Mouse (Mus musculus): ENCODE data around the gene Hmg20a.

DNA sequence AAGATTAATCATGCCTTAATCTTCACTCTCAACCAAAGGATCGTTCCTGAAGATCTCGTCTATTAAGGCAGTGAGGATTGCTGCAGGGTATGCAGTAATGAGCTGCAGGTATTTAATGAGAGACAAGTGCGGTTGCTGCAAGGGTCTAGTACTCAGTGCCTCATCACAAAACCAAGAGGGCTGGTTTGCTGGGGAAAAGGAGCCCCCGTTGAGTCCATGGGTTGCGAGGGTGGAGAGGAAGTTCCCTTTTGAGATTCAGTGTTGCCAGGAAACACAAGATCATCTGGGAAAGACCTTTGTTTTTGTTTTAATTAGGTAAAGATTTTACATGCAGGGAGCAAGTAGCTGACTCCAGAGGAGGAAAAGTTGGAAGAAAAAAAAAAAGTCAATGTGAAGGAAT lies 86.1 kb downstream of the Hmg20a start:
- no peak for TF ChIP-seq CTCF (IDR thresholded peaks at IDR 0.05; ENCODE audit: control insufficient read depth, insufficient read depth, insufficient replicate concordance, low read depth, low read length)
- no peak for TF ChIP-seq POLR2A (IDR thresholded peaks at IDR 0.05; ENCODE audit: control insufficient read depth, low read depth, low read length)

Measured in testis, adult 2 months (tissue).